Comparison of ENCODE assay signal across 26 mouse cellular contexts in genomic region chr12:7971736-7972135, GRCm38 (mm10). TPM values are rescaled to one million over a fixed set of nuclear protein-coding genes. Genes with fewer than 3 reads are reported as not detected.
A peak's percentile ranks its signal among the peaks of the same experiment; 100 is the strongest.
DNase-seq lines count a peak whose midpoint lies in the region; ATAC-seq and TF ChIP-seq lines count a peak whose summit lies in the region.
"Had no signal": no experiment of that assay in that cellular context is flagged by ENCODE, and none has a peak within 500 bp of the region (broad histone marks: within the 10 kb centered on the region; RNA-seq: fewer than 3 reads in every experiment).

No protein-coding gene starts in this region.

- no peak for TF ChIP-seq CTCF in cerebellum, adult 2 months (IDR thresholded peaks at IDR 0.05; ENCODE audit: borderline replicate concordance, insufficient read depth, low read depth, low read length)

- no peaks in the 10 kb centered on the region for H3K4me1 ChIP-seq in cerebellum, adult 2 months (ENCODE audit: control insufficient read depth, insufficient read depth, low read length)
- H3K4me1 ChIP-seq in forebrain, embryonic 16.5 days (replicated peaks; ENCODE audit: control insufficient read depth, insufficient read depth, low read length), result peaks cover 5% of the 10 kb centered on the region; the same call in 1 of the 2 replicates
- H3K4me1 ChIP-seq in forebrain, embryonic 10.5 days, result no peaks in the 10 kb centered on the region
- H3K4me1 ChIP-seq: embryonic facial prominence, embryonic 10.5 days; embryonic facial prominence, embryonic 13.5 days; heart, embryonic 15.5 days; hindbrain, embryonic 10.5 days had no signal

- H3K4me2 ChIP-seq in forebrain, embryonic 16.5 days (ENCODE audit: low read length), result no peak overlapping the region
- H3K4me2 ChIP-seq: embryonic facial prominence, embryonic 13.5 days; heart, embryonic 12.5 days; heart, embryonic 15.5 days; hindbrain, embryonic 14.5 days had no signal

- H3K9me3 ChIP-seq in forebrain, embryonic 16.5 days (ENCODE audit: control insufficient read depth, low read length), result no peaks in the 10 kb centered on the region
- H3K9me3 ChIP-seq in forebrain, embryonic 10.5 days, result no peaks in the 10 kb centered on the region
- H3K9me3 ChIP-seq: embryonic facial prominence, embryonic 10.5 days; embryonic facial prominence, embryonic 13.5 days; heart, embryonic 12.5 days; heart, embryonic 15.5 days; hindbrain, embryonic 10.5 days had no signal

- H3K36me3 ChIP-seq in forebrain, embryonic 16.5 days (ENCODE audit: control insufficient read depth, insufficient read depth), result no peaks in the 10 kb centered on the region
- no peaks in the 10 kb centered on the region for H3K36me3 ChIP-seq in forebrain, embryonic 10.5 days (replicated peaks)
- H3K36me3 ChIP-seq: embryonic facial prominence, embryonic 10.5 days; embryonic facial prominence, embryonic 13.5 days; heart, embryonic 12.5 days; heart, embryonic 15.5 days; hindbrain, embryonic 10.5 days had no signal

- no peak for TF ChIP-seq POLR2A in cerebellum, adult 2 months (IDR thresholded peaks at IDR 0.05; ENCODE audit: borderline replicate concordance, insufficient read depth, low read length)

- peak; percentile 40; the same call in 1 of the 2 replicates for ATAC-seq in forebrain, embryonic 16.5 days
- ATAC-seq: activated CD4-positive, CD25-positive, alpha-beta regulatory T cell, adult 4 months; intestine, postnatal 0 days had no signal

- DNase-seq in adrenal gland, postnatal 25 days, result peak; percentile 10
- no peak for DNase-seq in adrenal gland, postnatal 10 days
- peak; percentile 19 to 21 for DNase-seq in cerebellum, postnatal 25 days
- no peak for DNase-seq in cerebellum, adult 2 months
- no peak for DNase-seq in forebrain, embryonic 10.5 days (ENCODE audit: extremely low spot score, low spot score)
- DNase-seq in left cerebral cortex, postnatal 4 days, result peak; percentile 57
- DNase-seq in left cerebral cortex, adult 11 months (ENCODE audit: low spot score), result no peak
- DNase-seq: adrenal gland, adult 8-10 months; cerebellum, adult 11-12 months; cerebellum, postnatal 36 days; embryo, embryonic 11 days; gastrocnemius, postnatal 25 days; heart, adult 18-20 months; heart, postnatal 10 days; heart, postnatal 36 days; kidney, adult 2 months had no signal

- no peak overlapping the region for H3K4me3 ChIP-seq in cerebellum, adult 2 months (replicated peaks; ENCODE audit: insufficient read depth, low read depth, low read length)
- no peak overlapping the region for H3K4me3 ChIP-seq in forebrain, embryonic 16.5 days (replicated peaks; ENCODE audit: low read length)
- H3K4me3 ChIP-seq in forebrain, embryonic 10.5 days, result no peak overlapping the region
- H3K4me3 ChIP-seq: embryonic facial prominence, embryonic 10.5 days; embryonic facial prominence, embryonic 13.5 days; erythroblast, embryonic 14.5 days; heart, embryonic 12.5 days; heart, embryonic 15.5 days; hindbrain, embryonic 10.5 days had no signal

- no peaks in the 10 kb centered on the region for H3K27me3 ChIP-seq in cerebellum, adult 2 months (ENCODE audit: control insufficient read depth, insufficient read depth, low read length)
- no peaks in the 10 kb centered on the region for H3K27me3 ChIP-seq in forebrain, embryonic 16.5 days (replicated peaks; ENCODE audit: control insufficient read depth, insufficient read depth, low read length)
- no peaks in the 10 kb centered on the region for H3K27me3 ChIP-seq in forebrain, embryonic 10.5 days (ENCODE audit: poor library complexity, severe bottlenecking)
- H3K27me3 ChIP-seq: embryonic facial prominence, embryonic 13.5 days; heart, embryonic 12.5 days; heart, embryonic 15.5 days had no signal

- intact Hi-C loops in left cerebral cortex, postnatal 4 days (cut with DNase I), result no loop called here

- 35% methylated on average over 2 of the region's 2 CpGs for WGBS in cerebellum, adult 2 months
- WGBS in forebrain, embryonic 16.5 days, result 48% methylated on average over 2 of the region's 2 CpGs
- WGBS in forebrain, embryonic 10.5 days, result 78% methylated on average over 2 of the region's 2 CpGs

- H3K9ac ChIP-seq in forebrain, embryonic 16.5 days (replicated peaks; ENCODE audit: low read depth, low read length), result no peak overlapping the region
- H3K9ac ChIP-seq: embryonic facial prominence, embryonic 13.5 days; heart, embryonic 12.5 days; heart, embryonic 15.5 days; hindbrain, embryonic 14.5 days had no signal

- no peak overlapping the region for H3K27ac ChIP-seq in cerebellum, adult 2 months (ENCODE audit: insufficient read depth, low read length)
- no peak overlapping the region for H3K27ac ChIP-seq in forebrain, embryonic 16.5 days (ENCODE audit: low read length)
- no peak overlapping the region for H3K27ac ChIP-seq in forebrain, embryonic 10.5 days
- H3K27ac ChIP-seq: embryonic facial prominence, embryonic 10.5 days; embryonic facial prominence, embryonic 13.5 days; heart, embryonic 15.5 days; hindbrain, embryonic 10.5 days; hindbrain, embryonic 14.5 days had no signal

RNA-seq across cellular contexts. Expression of gene Apob, which starts 5.7 kb away (rescaled TPM):
- 0.06 and 27.1 TPM in 2 replicates for total RNA-seq in adrenal gland, postnatal 25 days (2021)
- 100 to 1,000 TPM; 260 to 497 TPM for total RNA-seq in adrenal gland, postnatal 10 days (2021)
- 0.02 and 0.08 TPM in 2 replicates for polyA plus RNA-seq in cerebellum, adult 2 months (2012; rRNA removed)
- polyA plus RNA-seq in forebrain, embryonic 16.5 days (2015; fragmentation: Nextera tagmentation; extraction: Ambion mirVana), result 0.03 and 0.07 TPM in 2 replicates
- 0.06 and 0.09 TPM in 2 replicates for polyA plus RNA-seq in forebrain, embryonic 10.5 days (2016; fragmentation: Nextera tagmentation; extraction: Ambion mirVana)
- under 1 TPM; 0.08 to 0.30 TPM for total RNA-seq in left cerebral cortex, postnatal 4 days (2021)
- total RNA-seq: heart, adult 18-20 months; heart, postnatal 36 days had no signal
- polyA plus RNA-seq: embryonic facial prominence, embryonic 13.5 days had no signal

Comparison
In these comparisons a context has a peak if more than half of its experiments do, and no peak if none do; other contexts are left out.
1. DNase-seq: peak in adrenal gland, postnatal 25 days (single experiment), cerebellum, postnatal 25 days (2 of 2) and left cerebral cortex, postnatal 4 days (single experiment); none in adrenal gland, postnatal 10 days (single experiment), cerebellum, adult 2 months (0 of 2), forebrain, embryonic 10.5 days (single experiment) and left cerebral cortex, adult 11 months (single experiment).